Mouse (Mus musculus) MEL (cell line): ENCODE data around the gene Vat1. TPM values are rescaled to one million over a fixed set of nuclear protein-coding genes. Genes with fewer than 3 reads are reported as not detected.

Experiments
- DNase-seq: peaks from one replicate; pipeline ENCODE4 v3.0.0; 2011; ENCODE audit warnings: low read depth, low spot score
- H3K27ac ChIP-seq: 2 replicates; pipeline ENCODE4 v1.5.1; 2012; ENCODE audit warnings: low read depth, mild to moderate bottlenecking, control low read depth, low read length, moderate library complexity; ENCODE audit not compliant: control insufficient read depth
- H3K27me3 ChIP-seq, 2 experiments: fragments of 150-350 bp in 1 of 2; sonication (generic) in 1 of 2; 2 replicates each; pipeline ENCODE4 v1.6.1; 2012; ENCODE audit warnings: low read length in 2 of 2, mild to moderate bottlenecking in 2 of 2, improper control_type of control experiment in 1 of 2, moderate library complexity in 1 of 2; ENCODE audit not compliant: insufficient read depth in 2 of 2, control insufficient read depth in 1 of 2
- H3K36me3 ChIP-seq, 2 experiments: 2 replicates each; pipeline ENCODE4 v1.6.1; 2012 to 2014; ENCODE audit warnings: low read length in 2 of 2, improper control_type of control experiment in 1 of 2, inconsistent platforms in 1 of 2, mild to moderate bottlenecking in 1 of 2; ENCODE audit not compliant: insufficient read depth in 2 of 2, control insufficient read depth in 1 of 2
- H3K4me1 ChIP-seq, 2 experiments: fragments of 150-350 bp in 1 of 2; sonication (generic) in 1 of 2; 2 replicates each; pipeline ENCODE4 v1.6.1; 2012; ENCODE audit warnings: low read length in 2 of 2, improper control_type of control experiment in 1 of 2, mild to moderate bottlenecking in 1 of 2; ENCODE audit not compliant: insufficient read depth in 2 of 2, control insufficient read depth in 1 of 2
- H3K4me3 ChIP-seq, 2 experiments: fragments of 150-350 bp in 1 of 2; sonication (generic) in 1 of 2; 2 replicates each; pipeline ENCODE4 v1.5.1; 2012; ENCODE audit warnings: low read depth in 2 of 2, low read length in 2 of 2, mild to moderate bottlenecking in 2 of 2, moderate library complexity in 2 of 2, control low read depth in 1 of 2, improper control_type of control experiment in 1 of 2; ENCODE audit not compliant: control insufficient read depth in 1 of 2, insufficient read depth in 1 of 2
- H3K79me2 ChIP-seq: 2 replicates; pipeline ENCODE4 v1.6.1; 2012; ENCODE audit warnings: mild to moderate bottlenecking, low read length, moderate library complexity; ENCODE audit not compliant: control insufficient read depth, poor library complexity, insufficient read depth
- H3K9ac ChIP-seq: 2 replicates; pipeline ENCODE4 v1.6.1; 2012; ENCODE audit warnings: low read depth, mild to moderate bottlenecking, control low read depth, low read length, moderate library complexity; ENCODE audit not compliant: control insufficient read depth, poor library complexity, severe bottlenecking
- H3K9me3 ChIP-seq: fragments of 150-350 bp; sonication (generic); replicated peaks from 2 replicates; pipeline ENCODE4 v1.6.1; 2012; ENCODE audit warnings: mild to moderate bottlenecking, low read length, improper control_type of control experiment, moderate library complexity; ENCODE audit not compliant: insufficient read depth
- BHLHE40 ChIP-seq: IDR thresholded peaks from 2 replicates; pipeline ENCODE4 v1.6.1; 2012; ENCODE audit warnings: low read depth, mild to moderate bottlenecking, inconsistent platforms, low read length, improper control_type of control experiment, borderline replicate concordance
- CHD1 ChIP-seq: IDR thresholded peaks from 2 replicates; pipeline ENCODE4 v1.6.1; 2012; ENCODE audit warnings: low read depth, mild to moderate bottlenecking, inconsistent platforms, low read length, improper control_type of control experiment
- CHD2 ChIP-seq: IDR thresholded peaks from 2 replicates; pipeline ENCODE4 v1.6.1; 2011; ENCODE audit warnings: low read length, improper control_type of control experiment
- CTCF ChIP-seq, 3 experiments: IDR thresholded peaks in 2 of 3; conservative IDR thresholded peaks in 1 of 3; 2 replicates each; pipeline ENCODE4 v1.5.1; 2011 to 2012; ENCODE audit warnings: low read length in 3 of 3, low read depth in 2 of 3, mild to moderate bottlenecking in 2 of 3, improper control_type of control experiment in 1 of 3, inconsistent platforms in 1 of 3, mixed read lengths in 1 of 3, moderate library complexity in 1 of 3; ENCODE audit not compliant: control insufficient read depth in 1 of 3, insufficient read depth in 1 of 3, poor library complexity in 1 of 3, severe bottlenecking in 1 of 3
- E2F4 ChIP-seq: IDR thresholded peaks from 2 replicates; pipeline ENCODE4 v1.6.1; 2011; ENCODE audit warnings: low read depth, low read length, improper control_type of control experiment, borderline replicate concordance
- ELF1 ChIP-seq: IDR thresholded peaks from 2 replicates; pipeline ENCODE4 v1.6.1; 2014; ENCODE audit warnings: low read depth, mild to moderate bottlenecking, inconsistent platforms, low read length, improper control_type of control experiment, moderate library complexity
- EP300 ChIP-seq, 2 experiments: IDR thresholded peaks; 2 replicates each; pipeline ENCODE4 v1.6.1; 2011; ENCODE audit warnings: improper control_type of control experiment in 2 of 2, low read length in 2 of 2, low read depth in 1 of 2, mild to moderate bottlenecking in 1 of 2
- GABPA ChIP-seq: IDR thresholded peaks from 2 replicates; pipeline ENCODE4 v1.6.1; 2012; ENCODE audit warnings: low read depth, mild to moderate bottlenecking, inconsistent platforms, low read length, improper control_type of control experiment, moderate library complexity
- HCFC1 ChIP-seq: IDR thresholded peaks from 2 replicates; pipeline ENCODE4 v1.6.1; 2012; ENCODE audit warnings: low read depth, mild to moderate bottlenecking, inconsistent platforms, low read length, improper control_type of control experiment, moderate library complexity
- JUND ChIP-seq: IDR thresholded peaks from 2 replicates; pipeline ENCODE4 v1.6.1; 2011; ENCODE audit warnings: low read depth, mild to moderate bottlenecking, improper control_type of control experiment, low read length
- KAT2A ChIP-seq: conservative IDR thresholded peaks from 2 replicates; pipeline ENCODE4 v1.6.1; 2012; ENCODE audit warnings: low read depth, low read length, improper control_type of control experiment, inconsistent platforms
- MAX ChIP-seq: IDR thresholded peaks from 2 replicates; pipeline ENCODE4 v1.6.1; 2011; ENCODE audit warnings: low read length, improper control_type of control experiment
- MAZ ChIP-seq: IDR thresholded peaks from 2 replicates; pipeline ENCODE4 v1.6.1; 2012; ENCODE audit warnings: low read depth, mild to moderate bottlenecking, inconsistent platforms, low read length, improper control_type of control experiment
- MEF2A ChIP-seq: IDR thresholded peaks from 2 replicates; pipeline ENCODE4 v1.6.1; 2014; ENCODE audit warnings: low read depth, mild to moderate bottlenecking, inconsistent platforms, low read length, improper control_type of control experiment; ENCODE audit not compliant: poor library complexity, insufficient replicate concordance, severe bottlenecking; ENCODE audit errors: extremely low read depth
- MXI1 ChIP-seq: IDR thresholded peaks from 2 replicates; pipeline ENCODE4 v1.6.1; 2011; ENCODE audit warnings: mild to moderate bottlenecking, low read depth, low read length, improper control_type of control experiment
- MYB ChIP-seq: IDR thresholded peaks from 2 replicates; pipeline ENCODE4 v1.6.1; 2011; ENCODE audit warnings: mild to moderate bottlenecking, low read depth, low read length, improper control_type of control experiment
- MYC ChIP-seq: IDR thresholded peaks from 2 replicates; pipeline ENCODE4 v1.6.1; 2011; ENCODE audit warnings: low read depth, mild to moderate bottlenecking, low read length, improper control_type of control experiment, moderate library complexity
- NELFE ChIP-seq: IDR thresholded peaks from 2 replicates; pipeline ENCODE4 v1.6.1; 2011; ENCODE audit warnings: low read depth, low read length, improper control_type of control experiment
- POLR2A ChIP-seq, 2 experiments: IDR thresholded peaks; 2 replicates each; pipeline ENCODE4 v1.6.1; 2011 to 2012; ENCODE audit warnings: low read length in 2 of 2, mild to moderate bottlenecking in 2 of 2, control low read depth in 1 of 2, improper control_type of control experiment in 1 of 2, low read depth in 1 of 2, moderate library complexity in 1 of 2; ENCODE audit not compliant: control insufficient read depth in 1 of 2, insufficient read depth in 1 of 2, poor library complexity in 1 of 2
- POLR2AphosphoS2 ChIP-seq: IDR thresholded peaks from 2 replicates; pipeline ENCODE4 v1.6.1; 2011; ENCODE audit warnings: low read length, improper control_type of control experiment
- POLR2AphosphoS5 ChIP-seq: IDR thresholded peaks from 2 replicates; pipeline ENCODE4 v1.6.1; 2012; ENCODE audit warnings: low read depth, borderline replicate concordance, mild to moderate bottlenecking, inconsistent platforms, low read length, moderate library complexity, mixed read lengths
- RAD21 ChIP-seq: IDR thresholded peaks from 2 replicates; pipeline ENCODE4 v1.6.1; 2011; ENCODE audit warnings: mild to moderate bottlenecking, low read depth, low read length, improper control_type of control experiment
- RCOR1 ChIP-seq: IDR thresholded peaks from 2 replicates; pipeline ENCODE4 v1.6.1; 2012; ENCODE audit warnings: low read depth, mild to moderate bottlenecking, inconsistent platforms, low read length, improper control_type of control experiment
- TAL1 ChIP-seq: IDR thresholded peaks from 2 replicates; pipeline ENCODE4 v1.6.1; 2012; ENCODE audit warnings: mild to moderate bottlenecking, inconsistent platforms, low read length, moderate library complexity, mixed read lengths
- TBP ChIP-seq: IDR thresholded peaks from 2 replicates; pipeline ENCODE4 v1.8.0; 2011; ENCODE audit warnings: low read depth, low read length, improper control_type of control experiment
- TCF12 ChIP-seq: IDR thresholded peaks from 2 replicates; pipeline ENCODE4 v1.6.1; 2014; ENCODE audit warnings: low read depth, mild to moderate bottlenecking, inconsistent platforms, low read length, improper control_type of control experiment, moderate library complexity
- UBTF ChIP-seq: IDR thresholded peaks from 2 replicates; pipeline ENCODE4 v1.6.1; 2012; ENCODE audit warnings: low read depth, mild to moderate bottlenecking, inconsistent platforms, low read length, improper control_type of control experiment, moderate library complexity, borderline replicate concordance; ENCODE audit not compliant: insufficient read depth
- USF1 ChIP-seq: IDR thresholded peaks from 2 replicates; pipeline ENCODE4 v1.6.1; 2014; ENCODE audit warnings: low read depth, mild to moderate bottlenecking, inconsistent platforms, low read length, improper control_type of control experiment, moderate library complexity
- ZC3H11A ChIP-seq: IDR thresholded peaks from 2 replicates; pipeline ENCODE4 v1.6.1; 2012; ENCODE audit warnings: low read depth, mild to moderate bottlenecking, inconsistent platforms, low read length, improper control_type of control experiment
- ZNF384 ChIP-seq: IDR thresholded peaks from 2 replicates; pipeline ENCODE4 v1.6.1; 2012; ENCODE audit warnings: low read depth, mild to moderate bottlenecking, inconsistent platforms, low read length, improper control_type of control experiment
- polyA plus RNA-seq, 2 experiments: library from polyadenylated mRNA; stranded (reverse) in 1 of 2; unstranded in 1 of 2; fragments of >175 nt in 1 of 2; fragments of >200 nt in 1 of 2; gene quantifications; 2 replicates each; pipeline versions ENCODE4 v1.2.1 to v1.2.4; 2012; ENCODE audit warnings: low replicate concordance in 2 of 2, low read depth in 1 of 2; ENCODE audit not compliant: insufficient read length in 2 of 2, insufficient read depth in 1 of 2, missing spikeins in 1 of 2
- total RNA-seq: library from RNA; depleted of rRNA; stranded (reverse); fragments of 300-350 nt; gene quantifications from 2 replicates; pipeline ENCODE4 v1.2.3, GENCODE M21; 2012

Vat1 gene
- total and polyA plus RNA-seq, 3 experiments = 43.9 to 125 TPM; not detected in 1

DNA sequence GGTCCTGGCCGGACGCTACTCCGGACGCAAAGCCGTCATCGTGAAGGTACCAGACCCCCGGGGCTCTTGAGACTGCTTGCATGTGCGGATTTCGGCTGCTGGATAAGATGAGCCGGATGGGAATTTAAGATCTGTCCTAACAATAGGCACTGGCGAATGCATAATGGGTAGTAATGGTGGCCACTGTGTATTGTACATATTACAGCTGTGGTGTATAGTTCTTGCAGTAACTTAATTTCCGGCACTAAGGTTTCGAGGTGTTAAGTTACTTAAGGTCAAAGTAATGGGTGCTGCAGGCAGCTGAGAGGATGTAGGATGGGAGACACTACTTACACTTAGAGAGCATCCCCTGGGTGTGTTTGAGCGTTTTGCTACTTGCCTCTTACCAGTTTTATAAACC is 23.3 kb downstream of the Vat1 start:
- H3K4me1 ChIP-seq = peaks cover 4 to 16% of the 10 kb centered on the region in 2 experiments; a peak in 3 of 4 replicates
- peak; percentile 64 for DNase-seq
- no peak; the same call in 1 of the 2 replicates for TF ChIP-seq CHD1
- 0 out of 4 replicates have a peak, but pooled peaks of 1 of the 2 experiments have one; percentile 2 for TF ChIP-seq POLR2A (IDR thresholded peaks at IDR 0.05; ENCODE audit: control insufficient read depth in 1 of 2, insufficient read depth in 1 of 2, low read depth in 1 of 2, low read length in 2 of 2, poor library complexity in 1 of 2)
- H3K9me3 ChIP-seq = no peaks in the 10 kb centered on the region
- H3K36me3 ChIP-seq = peaks cover 19 to 20% of the 10 kb centered on the region in 2 experiments
- H3K27me3 ChIP-seq = no peaks in the 10 kb centered on the region
- H3K4me3 ChIP-seq = peak overlapping the region; percentile 89 to 93
- peak overlapping the region; percentile 91 for H3K9ac ChIP-seq
- H3K27ac ChIP-seq = peak overlapping the region; percentile 81
- peaks cover 29% of the 10 kb centered on the region for H3K79me2 ChIP-seq

DNA sequence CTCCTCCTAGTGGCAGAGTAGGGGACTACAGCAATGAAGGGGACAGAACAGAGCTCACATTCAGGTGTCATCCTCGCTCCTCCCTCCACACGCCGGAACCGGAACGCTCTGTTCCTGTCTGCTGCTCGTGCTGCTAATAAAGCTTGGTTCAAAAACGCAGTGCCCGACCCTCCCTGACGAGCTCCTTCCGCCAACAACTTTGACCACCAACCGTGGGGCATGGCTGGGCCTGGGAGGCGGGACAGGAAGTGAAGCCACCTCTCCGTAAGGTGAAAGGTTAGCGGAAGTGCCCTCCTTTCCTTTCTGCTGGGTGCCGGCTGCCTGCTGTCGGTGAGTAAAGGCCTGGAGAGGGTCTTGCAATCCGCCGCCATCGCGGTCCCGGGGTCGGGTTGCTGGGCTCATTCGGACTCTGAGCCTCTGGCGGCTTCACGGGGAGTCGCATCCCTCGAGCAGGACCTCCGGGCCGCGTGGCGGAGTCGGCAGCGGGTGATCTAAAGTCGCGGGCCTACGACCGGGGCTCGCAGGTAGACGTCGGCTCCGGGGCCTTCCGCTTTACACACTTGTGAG is 23.8 kb downstream of the Vat1 start, which contains the start of gene Rpl27:
Gene Rpl27 (plus strand): TSS at position 172 of the 567 bp plus-strand sequence.
- Histone ChIP-seq H3K4me3 (peak within 1 kb of the TSS; percentile 89 to 93), H3K9me3 (no peaks in the 10 kb centered on the region), H3K27me3 (no peaks in the 10 kb centered on the region), H3K36me3 (peaks cover 19 to 20% of the 10 kb centered on the region in 2 experiments), H3K4me1 (peaks cover 4 to 16% of the 10 kb centered on the region in 2 experiments; a peak in 3 of 4 replicates), H3K27ac (peak within 1 kb of the TSS; percentile 81), H3K79me2 (peaks cover 29% of the 10 kb centered on the region), H3K9ac (peak within 1 kb of the TSS; percentile 91)
- DNase-seq = peak; percentile 100
- TF ChIP-seq POLR2AphosphoS2 (peak; percentile 97), ELF1 (peak; percentile 100), NELFE (peak; percentile 99), TBP (peak; percentile 96), CTCF (IDR thresholded peaks at IDR 0.05 in 2 of 3, conservative IDR thresholded peaks at IDR 0.05 in 1 of 3; ENCODE audit: control insufficient read depth in 1 of 3, insufficient read depth in 1 of 3, low read depth in 2 of 3, low read length in 3 of 3, poor library complexity in 1 of 3, severe bottlenecking in 1 of 3) (peak; percentile 52 to 91 (median 78)), MXI1 (peak; percentile 97), MAX (peak; percentile 96), ZNF384 (peak; percentile 83), JUND (peak; percentile 69), E2F4 (no peak), EP300 (IDR thresholded peaks at IDR 0.05; ENCODE audit: low read depth in 1 of 2, low read length in 2 of 2) (peak in 1 of 2 experiments; percentile 57; a peak in 2 of 4 replicates), BHLHE40 (peak; percentile 50; the same call in 1 of the 2 replicates), MYB (no peak), ZC3H11A (no peak), MYC (peak; percentile 99), UBTF (no peak), KAT2A (peak; percentile 99), USF1 (peak; percentile 69), GABPA (peak; percentile 29; the same call in 1 of the 2 replicates), POLR2AphosphoS5 (peak; percentile 82; the same call in 1 of the 2 replicates), HCFC1 (peak; percentile 96), CHD1 (no peak), RAD21 (peak; percentile 59), CHD2 (peak; percentile 92), RCOR1 (peak; percentile 72), POLR2A (IDR thresholded peaks at IDR 0.05; ENCODE audit: control insufficient read depth in 1 of 2, insufficient read depth in 1 of 2, low read depth in 1 of 2, low read length in 2 of 2, poor library complexity in 1 of 2) (peak; percentile 94 to 98), TAL1 (no peak), MEF2A (peak; percentile 64; the same call in 1 of the 2 replicates), MAZ (peak; percentile 86; the same call in 1 of the 2 replicates), TCF12 (peak; percentile 85)
